Mouse (Mus musculus): ENCODE data around the gene Jpt1. TPM values are rescaled to one million over a fixed set of nuclear protein-coding genes. Genes with fewer than 3 reads are reported as not detected.
"Not testable (repeated sequence)": the region's sequence is repeated elsewhere in the genome, so short reads cannot be mapped to it uniquely, and the experiment has no call there.

Jpt1 gene
- polyA plus RNA-seq, 1 experiment: 320 TPM

GRCm38 (mm10) chr11:115510507-115510888, 3.7 kb downstream of the Jpt1 start:
- Histone ChIP-seq H3K4me3 (ENCODE audit: insufficient read depth, poor library complexity, severe bottlenecking) (no peak overlapping the region), H3K79me3 (ENCODE audit: low read depth) (peaks cover 84% of the 10 kb centered on the region), H3ac (ENCODE audit: control insufficient read depth, insufficient read length, low read depth) (no peak overlapping the region), H3K27me3 (ENCODE audit: control insufficient read depth, insufficient read depth, insufficient read length) (no peaks in the 10 kb centered on the region), H3K79me2 (ENCODE audit: control insufficient read depth, insufficient read depth) (peaks cover 88% of the 10 kb centered on the region), H3K36me3 (ENCODE audit: control insufficient read depth, insufficient read depth) (peaks cover 20% of the 10 kb centered on the region)
- no peak for TF ChIP-seq MYOD1 (IDR thresholded peaks at IDR 0.05; ENCODE audit: control insufficient read depth, insufficient read length, low read depth)
- TF ChIP-seq CEBPB (IDR thresholded peaks at IDR 0.05; ENCODE audit: low read depth): no peak

- H3K36me3 ChIP-seq (ENCODE audit: control insufficient read depth, insufficient read depth): peaks cover 24% of the 10 kb centered on the region
- no peak overlapping the region for H3ac ChIP-seq (ENCODE audit: control insufficient read depth, insufficient read length, low read depth)
- H3K4me3 ChIP-seq (ENCODE audit: insufficient read depth, poor library complexity, severe bottlenecking): no peak overlapping the region
- peaks cover 89% of the 10 kb centered on the region for H3K79me3 ChIP-seq (ENCODE audit: low read depth)
- H3K27me3 ChIP-seq (ENCODE audit: control insufficient read depth, insufficient read depth, insufficient read length): no peaks in the 10 kb centered on the region
- peaks cover 94% of the 10 kb centered on the region for H3K79me2 ChIP-seq (ENCODE audit: control insufficient read depth, insufficient read depth)
- TF ChIP-seq USF1 (IDR thresholded peaks at IDR 0.05; ENCODE audit: low read depth): no peak
- no peak for TF ChIP-seq MAX (IDR thresholded peaks at IDR 0.05)
- no peak for TF ChIP-seq FOSL1 (IDR thresholded peaks at IDR 0.05; ENCODE audit: insufficient read depth, low read length, poor library complexity, severe bottlenecking)
- TF ChIP-seq CEBPB (IDR thresholded peaks at IDR 0.05; ENCODE audit: low read depth): no peak
- no peak for TF ChIP-seq MYOD1 (IDR thresholded peaks at IDR 0.05; ENCODE audit: control insufficient read depth, insufficient read length, low read depth)
- TF ChIP-seq MYOG (IDR thresholded peaks at IDR 0.05; ENCODE audit: control insufficient read depth, extremely low read depth, insufficient read length): no peak
- TF ChIP-seq CTCF (IDR thresholded peaks at IDR 0.05; ENCODE audit: control insufficient read depth, insufficient read depth, insufficient read length): no peak
Observed at GRCm38 (mm10) chr11:115509773-115510506, 4.2 kb downstream of the Jpt1 start.

- H3K36me3 ChIP-seq (ENCODE audit: control insufficient read depth, insufficient read depth): peaks cover 32% of the 10 kb centered on the region
- H3K4me3 ChIP-seq (ENCODE audit: insufficient read depth, poor library complexity, severe bottlenecking): no peak overlapping the region
- TF ChIP-seq MYOD1 (IDR thresholded peaks at IDR 0.05; ENCODE audit: control insufficient read depth, insufficient read length, low read depth): no peak
- no peak for TF ChIP-seq FOSL1 (IDR thresholded peaks at IDR 0.05; ENCODE audit: insufficient read depth, low read length, poor library complexity, severe bottlenecking)
- no peak for TF ChIP-seq USF1 (IDR thresholded peaks at IDR 0.05; ENCODE audit: low read depth)
- no peak for TF ChIP-seq MYOG (IDR thresholded peaks at IDR 0.05; ENCODE audit: control insufficient read depth, extremely low read depth, insufficient read length)
- no peak for TF ChIP-seq MAX (IDR thresholded peaks at IDR 0.05)
- TF ChIP-seq CEBPB (IDR thresholded peaks at IDR 0.05; ENCODE audit: low read depth): no peak
- TF ChIP-seq CTCF (IDR thresholded peaks at IDR 0.05; ENCODE audit: control insufficient read depth, insufficient read depth, insufficient read length): no peak
- H3K79me2 ChIP-seq (ENCODE audit: control insufficient read depth, insufficient read depth): peaks cover 100% of the 10 kb centered on the region
- no peak overlapping the region for H3ac ChIP-seq (ENCODE audit: control insufficient read depth, insufficient read length, low read depth)
- H3K27me3 ChIP-seq (ENCODE audit: control insufficient read depth, insufficient read depth, insufficient read length): no peaks in the 10 kb centered on the region
- H3K79me3 ChIP-seq (ENCODE audit: low read depth): peaks cover 96% of the 10 kb centered on the region
Observed at GRCm38 (mm10) chr11:115508061-115508460, 6.1 kb downstream of the Jpt1 start.

GRCm38 (mm10) chr11:115506586-115506985, 7.6 kb downstream of the Jpt1 start:
- Histone ChIP-seq H3K36me3 (ENCODE audit: control insufficient read depth, insufficient read depth) (peaks cover 35% of the 10 kb centered on the region), H3K4me3 (ENCODE audit: insufficient read depth, poor library complexity, severe bottlenecking) (no peak overlapping the region), H3ac (ENCODE audit: control insufficient read depth, insufficient read length, low read depth) (no peak overlapping the region), H3K79me2 (ENCODE audit: control insufficient read depth, insufficient read depth) (peaks cover 92% of the 10 kb centered on the region), H3K79me3 (ENCODE audit: low read depth) (peaks cover 84% of the 10 kb centered on the region), H3K27me3 (ENCODE audit: control insufficient read depth, insufficient read depth, insufficient read length) (no peaks in the 10 kb centered on the region)
- TF ChIP-seq MAX (IDR thresholded peaks at IDR 0.05): no peak
- no peak for TF ChIP-seq MYOG (IDR thresholded peaks at IDR 0.05; ENCODE audit: control insufficient read depth, extremely low read depth, insufficient read length)
- no peak for TF ChIP-seq MYOD1 (IDR thresholded peaks at IDR 0.05; ENCODE audit: control insufficient read depth, insufficient read length, low read depth)
- no peak for TF ChIP-seq CTCF (IDR thresholded peaks at IDR 0.05; ENCODE audit: control insufficient read depth, insufficient read depth, insufficient read length)
- TF ChIP-seq USF1 (IDR thresholded peaks at IDR 0.05; ENCODE audit: low read depth): no peak

GRCm38 (mm10) chr11:115502636-115503035, 11.6 kb downstream of the Jpt1 start:
- Histone ChIP-seq H3K27me3 (ENCODE audit: control insufficient read depth, insufficient read depth, insufficient read length) (no peaks in the 10 kb centered on the region), H3K4me3 (ENCODE audit: insufficient read depth, poor library complexity, severe bottlenecking) (no peak overlapping the region), H3K79me3 (ENCODE audit: low read depth) (peaks cover 48% of the 10 kb centered on the region), H3ac (ENCODE audit: control insufficient read depth, insufficient read length, low read depth) (no peak overlapping the region), H3K79me2 (ENCODE audit: control insufficient read depth, insufficient read depth) (peaks cover 53% of the 10 kb centered on the region), H3K36me3 (ENCODE audit: control insufficient read depth, insufficient read depth) (peaks cover 74% of the 10 kb centered on the region)
- TF ChIP-seq MAX (IDR thresholded peaks at IDR 0.05) (no peak), CEBPB (IDR thresholded peaks at IDR 0.05; ENCODE audit: low read depth) (no peak), FOSL1 (IDR thresholded peaks at IDR 0.05; ENCODE audit: insufficient read depth, low read length, poor library complexity, severe bottlenecking) (no peak), MYOG (IDR thresholded peaks at IDR 0.05; ENCODE audit: control insufficient read depth, extremely low read depth, insufficient read length) (no peak), USF1 (IDR thresholded peaks at IDR 0.05; ENCODE audit: low read depth) (no peak), CTCF (IDR thresholded peaks at IDR 0.05; ENCODE audit: control insufficient read depth, insufficient read depth, insufficient read length) (no peak), MYOD1 (IDR thresholded peaks at IDR 0.05; ENCODE audit: control insufficient read depth, insufficient read length, low read depth) (no peak)

GRCm38 (mm10) chr11:115496559-115496958, 17.6 kb downstream of the Jpt1 start:
- peaks cover 43% of the 10 kb centered on the region for H3K36me3 ChIP-seq (ENCODE audit: control insufficient read depth, insufficient read depth)
- H3K79me3 ChIP-seq (ENCODE audit: low read depth); H3ac ChIP-seq (ENCODE audit: control insufficient read depth, insufficient read length, low read depth); H3K4me3 ChIP-seq (ENCODE audit: insufficient read depth, poor library complexity, severe bottlenecking); H3K79me2 ChIP-seq (ENCODE audit: control insufficient read depth, insufficient read depth); H3K27me3 ChIP-seq (ENCODE audit: control insufficient read depth, insufficient read depth, insufficient read length): not testable (repeated sequence)
